Mouse (Mus musculus): Measurements from ENCODE around the gene Amy1.

DNA sequence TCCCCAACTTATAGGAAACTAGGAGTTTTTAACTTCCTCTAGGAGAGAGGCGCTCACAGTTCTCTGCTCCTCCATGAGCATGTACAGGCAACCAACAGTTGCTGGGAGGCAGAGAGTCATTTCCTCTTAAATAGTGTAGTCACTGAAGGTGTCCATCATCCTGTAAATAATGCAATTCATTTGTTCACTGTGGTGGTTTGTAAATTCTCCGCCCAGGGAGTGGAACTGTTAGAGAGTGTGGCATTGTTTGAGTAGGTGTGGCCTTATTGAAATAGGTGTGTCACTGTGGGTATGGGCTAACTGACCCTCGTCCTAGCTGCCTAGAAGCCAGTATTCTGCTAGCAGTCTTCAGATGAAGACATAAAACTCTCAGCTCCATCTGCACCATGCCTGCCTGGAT is 47.8 kb upstream of the Amy1 start:
- TF ChIP-seq CTCF (IDR thresholded peaks at IDR 0.05; ENCODE audit: low read depth) (no peak), EP300 (IDR thresholded peaks at IDR 0.05; ENCODE audit: low read depth) (no peak)

Data from liver, postnatal 0 days (tissue).